Mouse (Mus musculus): ENCODE results near the gene Pkmyt1.

Gene Pkmyt1

DNA sequence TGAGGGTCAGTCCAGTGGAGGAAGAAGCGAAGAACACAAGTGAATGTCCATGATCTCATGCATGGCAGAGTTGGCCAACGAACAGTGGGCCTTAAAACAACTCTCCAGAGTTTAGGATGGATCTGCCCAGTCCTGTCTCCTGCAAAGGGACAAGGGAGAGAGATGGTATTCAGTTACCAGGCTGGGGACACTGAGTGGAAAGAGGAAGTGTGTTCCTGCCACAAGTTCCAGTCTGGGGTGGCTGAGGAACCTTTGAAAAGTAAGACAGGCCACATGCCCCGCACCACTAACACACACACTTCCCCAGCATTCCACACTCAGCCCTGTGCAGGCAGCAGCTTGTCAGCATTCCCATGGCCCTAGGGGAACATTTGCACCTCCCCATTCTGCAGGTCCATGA, 20.6 kb downstream of the Pkmyt1 start:
- in situ Hi-C loops (cut with MboI, MseI), result no loop called here

DNA sequence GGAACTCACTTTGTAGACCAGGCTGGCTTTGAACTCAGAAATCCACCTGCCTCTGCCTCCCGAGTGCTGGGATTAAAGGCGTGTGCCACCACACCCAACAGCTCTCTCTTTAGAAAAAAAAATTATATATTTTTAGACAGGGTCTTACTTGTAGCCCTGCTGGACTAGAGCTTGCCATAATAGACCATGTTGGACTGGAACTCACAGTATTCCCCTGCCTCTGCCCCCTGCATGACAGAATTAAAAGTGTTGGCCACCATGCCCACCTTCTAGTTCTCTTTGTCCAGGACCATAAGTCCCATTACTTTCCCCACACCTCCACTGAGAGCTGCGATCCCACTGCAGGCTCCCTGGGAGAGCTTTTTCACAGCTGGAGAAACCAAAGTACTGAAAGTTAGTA, 21.3 kb downstream of the Pkmyt1 start:
- in situ Hi-C loops (cut with MboI, MseI), result no loop called here

DNA sequence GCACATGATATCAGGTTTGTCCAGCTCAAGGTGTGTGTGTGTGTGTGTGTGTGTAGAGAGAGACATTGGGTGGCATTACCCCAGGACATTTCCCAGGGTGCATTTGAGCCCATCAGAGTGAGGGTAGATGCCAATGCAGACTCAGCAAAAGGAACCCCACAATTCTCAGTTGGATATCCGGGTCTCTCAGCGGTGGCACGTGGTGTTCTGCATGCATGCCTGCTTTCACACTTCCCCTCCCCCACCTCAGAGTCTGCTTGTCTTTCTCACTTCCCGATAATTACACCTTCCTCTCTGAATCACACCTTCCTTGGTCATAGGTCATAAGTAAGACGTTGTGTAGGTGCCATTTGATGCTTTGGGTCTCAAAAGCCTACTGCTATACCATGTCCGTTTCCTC, 21.9 kb downstream of the Pkmyt1 start:
- in situ Hi-C loops (cut with MboI, MseI), result no loop called here

DNA sequence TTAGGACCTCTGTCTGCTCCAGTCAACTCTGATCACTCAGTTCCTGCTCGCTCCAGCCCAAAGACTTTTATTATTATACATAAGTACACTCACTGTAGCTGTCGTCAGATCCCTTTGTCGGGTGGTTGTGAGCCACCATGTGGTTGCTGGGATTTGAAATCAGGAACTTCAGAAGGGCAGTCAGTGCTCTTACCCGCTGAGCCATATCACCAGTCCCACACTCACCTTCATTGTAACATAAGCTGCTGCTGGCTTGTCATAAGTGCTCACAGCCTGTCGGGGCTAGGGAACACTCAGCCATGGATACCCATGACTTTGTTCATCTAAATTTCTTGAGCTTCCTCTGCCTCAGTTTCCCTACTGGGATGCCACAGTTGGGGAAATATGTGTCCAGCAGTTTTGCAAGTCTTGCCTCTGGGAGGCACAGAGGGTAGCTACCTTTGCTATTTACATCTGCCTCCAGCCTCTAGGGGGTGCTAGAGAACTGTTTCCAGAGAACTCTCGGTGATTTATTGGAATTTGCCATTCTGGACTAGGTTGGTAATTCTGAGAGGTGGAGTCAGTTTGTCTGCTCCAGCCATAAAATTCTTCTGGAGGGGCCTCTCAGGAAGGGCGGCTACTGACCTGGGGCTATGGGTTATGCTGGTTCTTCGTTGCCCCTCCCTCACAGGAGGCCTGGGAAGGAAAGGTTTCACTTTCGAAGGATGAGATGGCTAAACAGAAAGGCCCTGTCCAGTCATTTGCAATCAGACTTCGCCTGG, 22.7 kb downstream of the Pkmyt1 start:
- in situ Hi-C loops (cut with MboI, MseI), result no loop called here

DNA sequence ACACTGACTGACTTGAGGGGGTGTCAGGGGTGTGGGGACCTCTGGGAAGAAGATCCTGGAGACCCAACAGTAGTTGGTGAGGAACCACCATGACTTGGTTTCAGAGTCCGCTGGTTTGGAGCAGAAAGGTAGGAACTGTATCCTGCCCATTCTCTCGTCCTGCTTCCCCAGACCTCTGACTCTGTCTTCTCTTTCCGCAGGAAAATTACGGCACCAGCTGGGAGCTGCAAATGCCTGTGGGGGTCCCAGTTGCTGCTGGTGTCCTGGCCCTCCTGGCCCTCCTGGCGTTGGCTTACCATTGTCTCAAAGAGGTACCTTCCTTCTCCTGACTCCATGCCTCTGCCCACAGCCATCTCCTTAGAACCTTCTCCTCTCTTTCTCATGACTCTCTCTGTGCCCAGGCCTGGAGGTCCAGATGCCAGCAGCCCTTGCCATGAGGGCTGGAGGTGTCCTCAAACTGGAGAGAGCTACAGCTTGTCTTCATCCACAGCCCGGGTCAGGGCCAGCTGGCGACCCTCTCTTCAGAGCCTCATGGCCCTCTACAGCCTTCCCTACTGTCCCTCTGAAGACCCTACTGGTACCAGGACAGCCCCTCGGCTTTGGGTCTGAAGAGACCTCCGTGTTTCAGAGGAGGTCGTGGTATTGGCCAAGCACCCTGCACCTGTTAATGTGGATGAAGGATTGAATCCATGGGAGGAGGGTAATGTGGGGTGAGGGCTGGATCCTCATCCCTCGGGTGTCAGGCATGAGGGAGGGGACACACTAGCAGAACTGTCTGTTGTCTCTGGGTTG, 23.5 kb downstream of the Pkmyt1 start:
- in situ Hi-C loops (cut with MboI, MseI), result loop anchor here (5.0 kb wide), 1 partner anchor 93 kb away; the partner anchor contains the start of genes Prss32 and Prss41

DNA sequence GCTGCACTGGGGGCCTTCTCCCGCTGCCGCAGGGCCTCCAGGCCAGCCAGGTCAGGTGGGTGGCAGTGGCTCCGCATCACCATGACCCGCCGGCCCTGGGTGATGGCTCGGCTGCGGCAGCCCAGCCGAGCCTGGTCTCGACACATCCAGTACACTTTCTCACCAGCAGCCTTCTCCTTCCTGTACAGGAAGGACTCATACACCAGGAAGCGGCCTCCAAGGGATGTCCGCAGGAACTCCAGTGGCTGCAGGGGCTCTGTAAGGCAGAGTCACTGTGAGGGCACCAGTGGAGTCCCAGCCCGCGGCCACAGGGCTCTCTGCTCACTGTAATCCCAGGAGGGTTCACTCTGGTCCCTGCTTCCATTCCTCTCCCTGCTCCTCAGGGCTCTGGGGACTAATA, 29.6 kb downstream of the Pkmyt1 start:
- in situ Hi-C loops (cut with MboI, MseI), result no loop called here

DNA sequence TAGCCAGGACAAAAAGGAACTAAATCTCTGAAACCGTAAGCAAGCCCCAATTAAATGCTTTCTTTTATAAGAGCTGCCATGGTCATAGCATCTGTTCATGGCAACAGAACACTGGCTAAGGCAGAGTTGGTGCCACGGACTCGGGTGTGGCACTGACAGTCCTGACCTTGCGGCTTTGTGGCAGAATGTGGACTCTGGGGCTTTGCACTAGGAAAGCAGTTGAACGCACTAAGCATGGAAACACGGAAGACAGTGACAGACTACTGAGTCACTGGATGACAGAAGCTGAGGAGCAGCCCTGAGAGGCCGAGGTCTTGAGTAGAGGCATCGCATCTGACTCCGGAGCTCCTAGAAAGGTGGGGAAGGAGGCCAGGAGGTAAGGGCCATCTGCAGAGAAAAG, 31.4 kb downstream of the Pkmyt1 start:
- in situ Hi-C loops (cut with MboI, MseI), result no loop called here

DNA sequence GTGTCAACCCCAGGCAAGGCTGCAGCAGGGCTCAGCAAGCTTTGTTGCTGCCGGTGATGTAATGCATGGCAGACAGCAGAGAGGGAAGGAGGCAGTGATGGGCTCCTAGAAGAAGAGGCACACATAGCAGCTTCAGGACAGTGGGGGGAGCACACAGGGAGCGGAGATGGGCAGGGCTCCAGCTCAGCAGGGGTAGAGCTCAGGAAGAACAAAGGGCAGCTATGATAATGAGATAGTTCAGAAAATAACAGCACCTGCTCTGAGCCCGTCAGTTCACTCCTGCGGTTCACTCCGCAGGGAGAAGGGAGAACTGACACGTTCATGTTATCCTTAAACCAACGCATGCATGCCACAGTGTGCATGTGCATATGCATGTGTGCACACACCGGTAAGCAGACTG, 32.7 kb downstream of the Pkmyt1 start:
- in situ Hi-C loops (cut with MboI, MseI), result no loop called here

DNA sequence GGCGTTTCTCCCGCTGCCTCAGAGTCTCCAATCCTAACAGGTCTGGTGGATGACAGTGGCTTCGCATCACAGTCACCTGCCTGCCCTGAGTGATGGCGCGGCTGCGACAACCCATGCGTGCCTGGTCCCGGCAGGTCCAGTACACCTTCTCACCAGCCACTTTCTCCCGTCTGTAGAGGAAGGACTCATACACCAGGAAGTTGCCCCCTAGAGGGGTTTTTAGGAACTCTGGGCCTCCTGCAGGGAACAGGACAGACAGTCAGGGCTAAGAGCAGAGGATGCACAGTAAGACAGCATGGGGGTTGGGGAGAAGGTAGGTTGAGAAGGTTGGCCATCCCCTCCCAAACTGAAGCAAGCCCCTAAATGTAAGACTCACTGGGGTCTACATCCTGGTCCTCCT, 34.1 kb downstream of the Pkmyt1 start:
- in situ Hi-C loops (cut with MboI, MseI), result no loop called here

DNA sequence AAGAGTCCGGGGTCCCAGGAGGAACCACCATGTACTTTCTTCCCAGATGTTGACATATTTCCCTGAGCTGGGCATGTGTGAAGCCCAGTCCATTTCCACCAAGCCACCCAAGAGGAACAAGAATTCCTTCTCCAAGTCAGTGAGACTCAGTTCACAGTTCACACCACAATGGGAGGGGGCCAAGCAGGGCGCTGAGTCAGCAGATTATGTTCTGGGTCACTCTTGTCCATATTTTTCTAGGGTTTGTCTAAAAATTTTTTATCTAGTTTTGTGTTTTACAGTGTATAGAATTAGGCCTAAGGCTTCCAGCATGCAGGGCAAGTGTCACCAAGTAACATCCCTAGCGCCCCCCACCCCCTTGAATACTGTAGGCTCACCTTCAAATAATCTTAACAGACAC, 35.0 kb downstream of the Pkmyt1 start:
- in situ Hi-C loops (cut with MboI, MseI), result no loop called here

DNA sequence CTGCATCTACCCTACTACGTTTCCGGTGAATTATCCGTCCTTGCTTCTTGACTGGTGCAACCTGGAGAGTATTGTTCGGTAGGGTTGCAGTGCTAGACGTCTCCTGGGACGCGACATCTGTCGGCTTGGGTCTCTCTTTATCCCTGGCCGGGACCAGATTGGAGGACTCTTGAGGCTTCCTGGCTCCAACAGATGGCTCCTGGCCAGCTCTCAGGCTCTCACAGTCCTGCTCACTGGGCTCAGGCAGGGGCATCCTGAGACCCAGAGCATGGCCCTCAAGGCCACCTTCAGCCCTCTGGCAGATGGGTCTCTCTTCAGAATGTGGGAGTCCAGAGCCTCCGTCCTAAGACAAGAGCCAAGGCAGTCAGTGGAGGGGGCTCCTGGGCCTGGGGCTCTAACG, 36.8 kb downstream of the Pkmyt1 start:
- in situ Hi-C loops (cut with MboI, MseI), result no loop called here

DNA sequence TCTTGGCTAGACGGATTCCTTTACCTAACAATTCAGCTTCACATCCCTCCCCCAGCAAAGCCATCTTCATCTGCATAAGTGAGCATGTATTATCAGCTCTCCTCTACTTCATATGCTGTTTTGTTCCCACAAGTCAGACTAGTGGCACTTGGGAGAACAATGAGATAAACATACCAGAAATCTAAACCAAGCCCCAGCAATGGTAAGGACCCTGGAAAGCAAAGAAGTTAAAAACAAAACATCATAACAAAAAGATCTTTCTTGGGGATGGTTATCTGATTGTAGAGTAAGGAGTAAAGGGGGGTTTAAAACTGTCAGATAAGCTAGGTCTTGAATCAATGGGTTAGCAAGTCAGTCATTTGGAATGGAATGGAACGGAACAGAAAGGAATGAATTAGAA, 44.4 kb downstream of the Pkmyt1 start:
- in situ Hi-C loops (cut with MboI, MseI), result loop anchor here (10.0 kb wide), 1 partner anchor 54 kb away; the partner anchor contains the start of gene Elob

DNA sequence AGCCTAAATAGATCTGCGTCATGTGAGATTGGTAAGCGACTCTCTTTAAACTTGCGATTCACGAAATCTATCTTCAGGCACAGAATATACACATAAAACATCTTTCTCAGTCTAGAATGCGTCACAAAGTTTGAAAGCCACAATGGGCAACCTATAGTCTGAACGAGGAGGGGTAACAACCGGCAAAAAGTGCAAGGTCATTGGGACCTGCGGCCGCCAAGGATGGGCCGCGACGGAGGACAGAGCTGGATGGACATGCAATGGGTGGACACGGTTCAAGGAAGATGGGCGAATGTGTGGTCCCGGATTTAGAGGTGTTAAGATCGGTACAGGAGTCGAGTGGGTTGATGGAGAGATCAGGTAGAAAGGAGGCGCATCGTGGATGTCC, 44.8 kb downstream of the Pkmyt1 start:
- in situ Hi-C loops (cut with MboI, MseI), result loop anchor here (10.0 kb wide), 1 partner anchor 54 kb away; the partner anchor contains the start of gene Elob

DNA sequence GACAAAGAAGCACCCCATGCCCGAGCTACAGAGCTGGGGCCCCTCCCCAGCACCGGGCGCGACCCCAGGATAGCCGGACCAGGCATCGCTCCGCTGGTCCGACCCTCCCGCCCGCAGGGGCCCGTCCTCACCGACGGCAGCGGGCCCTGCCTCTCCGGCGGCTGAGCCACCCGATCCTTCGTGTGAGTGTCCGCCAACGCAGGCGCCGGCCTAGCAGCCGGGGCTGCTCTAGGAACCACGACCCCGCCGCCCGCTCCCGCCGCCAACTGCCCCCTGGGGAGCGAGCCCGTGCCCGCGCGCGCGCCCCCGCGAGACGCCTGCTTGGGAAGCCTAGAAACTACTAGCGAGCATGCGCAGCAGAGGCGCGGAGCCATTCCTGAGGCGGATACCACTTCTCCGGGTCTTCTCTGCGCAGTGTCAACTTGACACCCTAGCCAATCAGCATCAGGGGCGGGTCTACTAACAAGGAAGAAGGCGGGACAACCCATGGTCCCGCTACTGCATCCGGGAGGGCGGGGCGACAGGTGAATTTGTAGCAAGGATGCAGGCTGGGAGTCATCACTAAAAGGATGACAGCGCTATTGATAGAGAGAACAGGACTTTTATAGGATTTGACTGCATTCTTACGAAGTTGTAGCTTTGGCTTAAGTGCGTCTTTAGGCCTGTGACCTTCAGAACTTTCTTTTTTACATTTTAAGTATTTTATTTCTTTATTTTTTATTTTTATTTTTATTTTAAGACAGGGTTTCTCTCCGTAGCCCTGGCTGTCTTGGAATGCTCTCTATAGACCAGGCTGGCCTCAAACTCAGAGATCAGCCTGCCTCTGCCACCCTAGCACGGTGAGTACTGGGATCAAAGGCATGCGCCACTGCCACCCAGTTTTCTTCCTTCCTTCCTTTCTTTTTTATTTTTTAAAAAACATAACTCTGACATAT, 45.4 kb downstream of the Pkmyt1 start, which contains the start of gene Flywch1:
Flywch1 (minus strand) TSS at position 319 of the 935 bp plus-strand sequence.
- in situ Hi-C loops (cut with MboI, MseI), result loop anchor here (10.0 kb wide), 1 partner anchor 53 kb away; the partner anchor contains the start of gene Elob

DNA sequence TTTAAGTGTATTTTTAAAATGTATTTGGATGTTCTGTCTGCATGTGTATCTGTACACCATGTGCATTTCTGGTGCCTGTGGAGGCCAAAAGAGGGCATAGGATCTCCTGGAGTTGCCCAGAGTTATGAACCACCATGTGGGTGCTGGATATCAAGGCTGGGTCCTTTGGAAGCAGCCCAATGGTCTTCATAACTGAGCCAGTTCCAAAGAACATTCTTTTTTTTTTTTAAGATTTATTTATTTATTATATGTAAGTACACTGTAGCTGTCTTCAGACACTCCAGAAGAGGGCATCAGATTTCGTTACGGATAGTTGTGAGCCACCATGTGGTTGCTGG, 46.1 kb downstream of the Pkmyt1 start:
- in situ Hi-C loops (cut with MboI, MseI), result loop anchor here (10.0 kb wide), 1 partner anchor 53 kb away; the partner anchor contains the start of gene Elob

DNA sequence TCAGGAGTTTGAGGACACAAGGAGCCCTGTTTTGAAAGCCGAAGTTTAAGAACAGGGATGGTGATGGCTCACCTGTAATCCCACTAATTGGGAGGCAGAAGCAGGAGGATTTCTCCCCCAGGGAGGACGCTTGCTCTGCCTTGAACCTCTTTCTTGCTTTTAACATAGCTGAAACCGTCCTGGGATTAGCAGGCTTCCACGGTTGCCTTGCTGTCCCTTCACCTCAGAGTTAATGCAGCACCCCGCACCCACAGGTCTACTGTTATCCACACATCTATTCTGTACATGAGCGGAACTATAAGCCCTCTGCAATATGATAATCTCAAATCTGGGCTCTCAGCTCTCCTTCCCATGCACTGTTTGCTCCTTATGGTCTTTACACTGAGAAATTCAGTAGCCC, 47.5 kb downstream of the Pkmyt1 start:
- in situ Hi-C loops (cut with MboI, MseI), result loop anchor here (10.0 kb wide), 1 partner anchor 51 kb away; the partner anchor contains the start of gene Elob

DNA sequence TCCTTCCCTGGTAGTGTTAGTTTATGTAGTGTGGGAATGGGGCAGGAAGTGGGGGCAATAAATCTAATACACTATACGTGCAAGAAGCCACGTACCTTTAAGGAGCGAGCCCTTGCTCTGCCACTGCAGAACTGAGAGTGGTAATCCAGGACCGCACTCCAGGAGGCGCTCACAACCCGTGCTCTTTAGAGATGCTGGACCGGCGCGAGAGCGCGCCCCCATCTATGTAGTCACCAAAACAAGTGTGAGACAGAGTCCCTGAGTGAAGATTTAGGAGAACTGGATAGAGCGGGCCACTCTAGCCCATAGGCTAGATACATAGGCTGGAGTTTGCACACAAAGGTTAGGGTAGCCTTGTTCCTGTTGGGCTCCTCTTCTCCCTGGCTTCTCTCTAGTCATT, 48.0 kb downstream of the Pkmyt1 start:
- in situ Hi-C loops (cut with MboI, MseI), result loop anchor here (10.0 kb wide), 1 partner anchor 51 kb away; the partner anchor contains the start of gene Elob

DNA sequence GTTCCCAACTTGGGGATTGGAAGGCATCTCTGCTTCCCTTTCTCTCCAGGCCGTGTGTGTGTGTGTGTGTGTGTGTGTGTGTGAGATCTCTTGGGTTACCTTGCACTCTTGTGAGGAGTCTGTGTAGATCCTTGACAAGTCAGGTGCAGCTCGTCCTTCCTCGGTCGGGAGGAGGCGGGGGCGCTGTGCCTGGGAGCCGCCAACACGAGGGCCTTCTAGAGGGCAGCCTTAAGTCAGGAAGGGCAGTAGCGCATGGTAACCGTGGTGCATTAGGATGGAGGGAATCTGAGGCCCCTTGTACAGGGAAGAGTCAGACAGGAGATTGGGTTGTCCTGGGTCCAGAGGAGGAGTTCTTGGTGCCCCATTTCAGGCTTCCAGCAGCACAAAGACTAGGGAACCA, 50.1 kb downstream of the Pkmyt1 start:
- in situ Hi-C loops (cut with MboI, MseI), result loop anchor here (5.0 to 10.0 kb wide), 2 partner anchors 49 to 76 kb away; partner anchors contain the start of gene Elob

DNA sequence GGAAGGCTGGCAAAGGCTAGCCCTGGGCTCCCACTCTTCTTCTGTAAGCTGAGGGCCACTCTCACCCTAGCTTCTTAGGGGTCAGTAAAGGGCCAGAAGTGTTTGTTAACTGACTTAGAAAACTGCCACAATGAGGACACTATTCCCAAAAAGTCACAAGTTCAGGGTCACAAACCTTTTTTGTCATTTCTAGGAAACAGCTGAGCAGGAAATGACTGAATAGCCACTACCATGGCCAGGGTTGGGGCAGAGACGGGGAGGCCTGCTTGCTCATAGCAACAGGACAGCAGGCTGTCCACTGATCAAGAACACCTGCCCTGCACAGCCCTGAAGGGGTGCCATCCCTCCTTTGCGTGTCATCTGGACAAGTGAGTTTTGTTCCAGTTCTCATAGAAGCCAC, 51.0 kb downstream of the Pkmyt1 start:
- in situ Hi-C loops (cut with MboI, MseI), result loop anchor here (5.0 to 10.0 kb wide), 2 partner anchors 48 to 75 kb away; partner anchors contain the start of gene Elob

DNA sequence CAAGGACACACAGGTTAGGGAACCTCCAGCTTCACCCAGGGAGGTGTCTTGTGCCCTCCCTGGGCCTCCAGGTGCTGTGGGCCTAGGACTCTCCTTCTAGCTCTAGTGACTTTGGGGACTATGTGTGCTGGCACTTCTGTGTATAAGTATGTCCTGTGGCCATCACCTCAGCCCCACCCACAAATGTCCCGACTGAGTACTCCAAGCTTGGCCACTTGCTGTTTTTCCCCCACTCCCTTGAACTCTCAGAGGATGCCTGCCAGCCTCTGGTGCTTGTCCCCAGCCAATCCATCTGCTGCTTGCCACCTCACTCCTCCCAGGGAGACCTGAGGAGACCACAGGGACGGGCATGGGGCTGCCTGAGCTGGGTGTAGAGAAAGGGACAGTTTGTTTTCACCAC, 52.3 kb downstream of the Pkmyt1 start:
- in situ Hi-C loops (cut with MboI, MseI), result loop anchor here (5.0 to 10.0 kb wide), 2 partner anchors 46 to 74 kb away; partner anchors contain the start of gene Elob

DNA sequence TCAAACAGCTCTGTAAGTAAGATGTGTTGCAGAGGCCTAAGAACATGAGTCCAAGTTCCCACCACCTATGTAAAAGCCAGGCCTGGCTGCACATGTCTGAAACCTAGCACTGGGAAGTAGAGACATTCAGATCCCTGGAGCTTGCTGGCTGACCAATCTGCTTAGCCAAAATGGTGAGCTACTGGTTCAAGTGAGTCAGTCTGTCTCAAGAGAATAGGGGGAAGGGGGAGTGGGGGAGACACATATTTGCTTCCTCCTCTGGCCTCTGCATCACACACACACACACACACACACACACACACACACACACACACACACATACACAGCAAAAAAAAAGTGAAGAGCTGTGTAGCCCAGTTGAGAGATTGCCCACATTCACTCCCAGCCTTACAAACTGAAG, 57.2 kb downstream of the Pkmyt1 start:
- in situ Hi-C loops (cut with MboI, MseI), result no loop called here

Data from T-helper 1 cell (primary cell).